Mouse (Mus musculus) liver, postnatal 0 days (tissue): ENCODE results near the gene Neo1.

Source experiments
- CTCF ChIP-seq: sonication (generic); IDR thresholded peaks from 2 replicates; pipeline ENCODE4 v1.5.1; 2016; ENCODE audit warnings: antibody characterized with exemption, low read depth
- EP300 ChIP-seq: IDR thresholded peaks from 2 replicates; pipeline ENCODE4 v1.6.1; 2016; ENCODE audit warnings: antibody characterized with exemption, low read depth, mild to moderate bottlenecking

GRCm38 (mm10) chr9:58902869-58903585 lies 133.2 kb downstream of the Neo1 start:
- TF ChIP-seq CTCF (peak; percentile 68), EP300 (no peak)
